Mouse (Mus musculus) stomach, postnatal 0 days (tissue): ENCODE measurements around the gene Sema5a. TPM values are rescaled to one million over a fixed set of nuclear protein-coding genes. Genes with fewer than 3 reads are reported as not detected.
A peak's percentile ranks its signal among the peaks of the same experiment; 100 is the strongest.

Experiments used
- ATAC-seq: fragments of 200-750 bp; cut with Nextera tagmentation; 2 replicates; pipeline ENCODE4 v1.8.0; 2017; ENCODE audit not compliant: low FRiP score, low TSS enrichment
- DNase-seq: peaks from one replicate; pipeline ENCODE4 v3.0.0-alpha.2; 2016; ENCODE audit warnings: low spot score
- H3K27ac ChIP-seq: fragments of 300-500 bp; sonication (generic); replicated peaks from 2 replicates; pipeline ENCODE4 v1.5.1; 2014; ENCODE audit warnings: mild to moderate bottlenecking, control low read depth
- H3K27me3 ChIP-seq: fragments of 300-500 bp; sonication (generic); 2 replicates; pipeline ENCODE4 v1.6.1; 2014; ENCODE audit warnings: low read length; ENCODE audit not compliant: control insufficient read depth, insufficient read depth
- H3K36me3 ChIP-seq: fragments of 300-500 bp; sonication (generic); 2 replicates; pipeline ENCODE4 v1.6.1; 2014; ENCODE audit warnings: low read length, mixed read lengths; ENCODE audit not compliant: control insufficient read depth, insufficient read depth
- H3K4me1 ChIP-seq: fragments of 300-500 bp; sonication (generic); replicated peaks from 2 replicates; pipeline ENCODE4 v1.6.1; 2014; ENCODE audit warnings: antibody characterized with exemption; ENCODE audit not compliant: control insufficient read depth, insufficient read depth
- H3K4me2 ChIP-seq: fragments of 300-500 bp; sonication (generic); replicated peaks from 2 replicates; pipeline ENCODE4 v1.6.1; 2014; ENCODE audit warnings: low read depth, mild to moderate bottlenecking, control low read depth, moderate library complexity
- H3K4me3 ChIP-seq: fragments of 300-500 bp; sonication (generic); 2 replicates; pipeline ENCODE4 v1.5.1; 2014; ENCODE audit warnings: low read depth, low read length, control low read depth
- H3K9ac ChIP-seq: fragments of 300-500 bp; sonication (generic); 2 replicates; pipeline ENCODE4 v1.6.1; 2014; ENCODE audit warnings: mild to moderate bottlenecking, low read length, control low read depth, mixed read lengths
- H3K9me3 ChIP-seq: fragments of 300-500 bp; sonication (generic); 2 replicates; pipeline ENCODE4 v1.6.1; 2016; ENCODE audit warnings: low read length; ENCODE audit not compliant: control insufficient read depth
- CTCF ChIP-seq: IDR thresholded peaks from 2 replicates; pipeline ENCODE4 v1.5.1; 2016; ENCODE audit warnings: antibody characterized with exemption, low read depth, mild to moderate bottlenecking, moderate library complexity
- EP300 ChIP-seq: optimal IDR thresholded peaks from 2 replicates; pipeline ENCODE3; 2016; ENCODE audit warnings: antibody characterized with exemption
- whole genome bisulfite sequencing: fragments of 180-500 bp; shearing (Covaris S2); extraction: QIAGEN DNeasy Blood & Tissue Kit; methylation state at CpG from one replicate; pipeline ENCODE4 v1.1.7; 2014; 5-methylcytosine and 5-hydroxymethylcytosine counted together
- polyA plus RNA-seq: library from polyadenylated mRNA; unstranded; fragments of >200 nt; fragmentation: Nextera tagmentation; extraction: Ambion mirVana; gene quantifications from 2 replicates; pipeline ENCODE4 v1.2.1, GENCODE M21; 2015

Sema5a gene
- polyA plus RNA-seq, 1 experiment from 2014 or later = 5.5 TPM

GRCm38 (mm10) chr15:32284688-32285087 lies 40.1 kb downstream of the Sema5a start:
- no peaks in the 10 kb centered on the region for H3K27me3 ChIP-seq
- no peak for DNase-seq
- TF ChIP-seq EP300 (no peak), CTCF (no peak)
- H3K9ac ChIP-seq = no peak overlapping the region
- H3K36me3 ChIP-seq = no peaks in the 10 kb centered on the region
- ATAC-seq = no peak
- WGBS = 52% methylated on average over 2 of the region's 2 CpGs
- H3K27ac ChIP-seq = no peak overlapping the region
- no peaks in the 10 kb centered on the region for H3K4me1 ChIP-seq
- no peaks in the 10 kb centered on the region for H3K9me3 ChIP-seq
- H3K4me2 ChIP-seq = no peak overlapping the region
- no peak overlapping the region for H3K4me3 ChIP-seq

DNA sequence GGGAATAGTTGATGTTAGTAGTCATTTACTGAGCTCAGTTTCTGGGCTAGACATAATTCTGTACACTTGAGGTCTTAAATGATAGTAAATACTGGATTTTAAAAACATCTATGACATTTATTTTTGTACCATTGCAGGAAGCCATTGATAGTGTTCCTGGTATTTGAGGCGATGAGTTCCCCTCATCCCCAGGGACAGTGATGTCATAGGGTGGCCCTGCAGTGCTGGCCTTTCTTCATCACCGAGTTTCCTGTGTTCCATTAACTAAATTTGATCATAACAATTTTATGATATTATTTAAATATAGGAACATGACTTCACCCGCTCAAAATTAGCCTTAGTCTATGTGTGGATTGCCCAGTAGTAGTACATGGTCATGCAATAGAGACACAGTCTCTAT lies 41.7 kb downstream of the Sema5a start:
- Histone ChIP-seq H3K9me3 (no peaks in the 10 kb centered on the region), H3K4me3 (no peak overlapping the region), H3K27me3 (no peaks in the 10 kb centered on the region), H3K9ac (no peak overlapping the region), H3K27ac (no peak overlapping the region), H3K36me3 (no peaks in the 10 kb centered on the region), H3K4me1 (no peaks in the 10 kb centered on the region), H3K4me2 (no peak overlapping the region)
- ATAC-seq (no peak), DNase-seq (no peak)
- TF ChIP-seq EP300 (no peak), CTCF (no peak)
- WGBS = 70% methylated on average over 3 of the region's 3 CpGs

DNA sequence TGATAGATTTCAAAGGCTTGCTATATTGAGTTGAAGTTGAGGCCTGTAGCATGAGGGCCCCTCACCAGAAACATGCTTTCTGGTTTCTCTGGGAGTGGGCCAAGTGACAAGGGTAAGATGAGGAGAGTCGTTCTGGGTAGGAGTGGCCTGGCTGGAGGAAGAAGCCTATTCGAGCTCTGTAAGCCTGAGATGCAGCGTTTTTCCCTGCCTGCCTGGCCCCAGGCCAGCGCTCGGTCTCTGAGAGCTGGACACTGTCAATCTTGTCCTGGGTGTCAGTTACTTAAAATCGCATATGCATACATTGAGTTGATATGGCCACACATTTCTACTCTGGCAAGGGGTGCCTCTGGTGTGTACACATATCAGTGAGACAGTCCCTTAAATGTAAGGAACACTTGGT lies 43.9 kb downstream of the Sema5a start:
- DNase-seq (no peak), ATAC-seq (0 out of 2 replicates have a peak, but pooled peaks have one; percentile 35)
- Histone ChIP-seq H3K4me3 (no peak overlapping the region), H3K27me3 (no peaks in the 10 kb centered on the region), H3K27ac (peak overlapping the region; percentile 58; the same call in 1 of the 2 replicates), H3K4me1 (no peaks in the 10 kb centered on the region), H3K4me2 (0 out of 2 replicates have a peak overlapping the region, but pooled peaks have one; percentile 5), H3K9ac (no peak overlapping the region), H3K36me3 (no peaks in the 10 kb centered on the region), H3K9me3 (no peaks in the 10 kb centered on the region)
- WGBS = 25% methylated on average over 6 of the region's 6 CpGs
- no peak for TF ChIP-seq CTCF
- TF ChIP-seq EP300 = no peak

GRCm38 (mm10) chr15:32291000-32291399 lies 46.4 kb downstream of the Sema5a start:
- H3K9me3 ChIP-seq = no peaks in the 10 kb centered on the region
- DNase-seq = no peak
- H3K9ac ChIP-seq = no peak overlapping the region
- H3K27ac ChIP-seq = no peak overlapping the region
- H3K27me3 ChIP-seq = no peaks in the 10 kb centered on the region
- no peak overlapping the region for H3K4me3 ChIP-seq
- ATAC-seq = no peak
- 47% methylated on average over 3 of the region's 3 CpGs for WGBS
- H3K4me1 ChIP-seq = no peaks in the 10 kb centered on the region
- no peaks in the 10 kb centered on the region for H3K36me3 ChIP-seq
- no peak for TF ChIP-seq EP300
- TF ChIP-seq CTCF = no peak
- no peak overlapping the region for H3K4me2 ChIP-seq

DNA sequence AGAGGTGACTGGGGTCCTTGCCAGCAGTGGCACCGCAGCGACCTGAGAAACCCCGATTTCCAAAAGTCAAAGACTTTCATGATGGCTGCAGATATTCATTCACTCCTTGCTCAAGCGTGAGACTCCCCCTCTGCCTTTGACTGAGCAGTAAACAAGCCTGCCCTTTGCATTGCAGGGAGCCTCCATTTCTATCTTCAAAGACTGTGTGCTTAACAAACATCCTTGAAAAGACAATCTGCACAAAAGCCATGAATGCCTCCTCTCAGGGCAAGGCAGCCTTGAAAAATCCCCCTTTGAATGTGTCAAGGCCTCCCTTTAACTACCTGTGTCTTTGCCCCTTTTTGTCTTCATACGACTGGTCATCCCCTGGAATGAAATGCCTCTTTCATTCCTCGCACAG lies 51.9 kb downstream of the Sema5a start:
- 61% methylated on average over 6 of the region's 6 CpGs for WGBS
- H3K9me3 ChIP-seq = no peaks in the 10 kb centered on the region
- DNase-seq (no peak), ATAC-seq (no peak)
- no peak overlapping the region for H3K4me2 ChIP-seq
- no peaks in the 10 kb centered on the region for H3K36me3 ChIP-seq
- H3K4me3 ChIP-seq = no peak overlapping the region
- no peaks in the 10 kb centered on the region for H3K4me1 ChIP-seq
- no peak overlapping the region for H3K27ac ChIP-seq
- H3K9ac ChIP-seq = no peak overlapping the region
- H3K27me3 ChIP-seq = no peaks in the 10 kb centered on the region
- TF ChIP-seq EP300 (no peak), CTCF (no peak)

- H3K36me3 ChIP-seq = no peaks in the 10 kb centered on the region
- no peak overlapping the region for H3K4me2 ChIP-seq
- no peak for DNase-seq
- H3K9ac ChIP-seq = no peak overlapping the region
- 83% methylated on average over 5 of the region's 5 CpGs for WGBS
- no peak for TF ChIP-seq CTCF
- TF ChIP-seq EP300 = no peak
- no peaks in the 10 kb centered on the region for H3K9me3 ChIP-seq
- ATAC-seq = no peak
- H3K27ac ChIP-seq = no peak overlapping the region
- no peak overlapping the region for H3K4me3 ChIP-seq
- no peaks in the 10 kb centered on the region for H3K4me1 ChIP-seq
- H3K27me3 ChIP-seq = no peaks in the 10 kb centered on the region
Observed at GRCm38 (mm10) chr15:32297266-32297665, 52.7 kb downstream of the Sema5a start.
